Mouse (Mus musculus): ENCODE data around the gene Fam196b. TPM values are rescaled to one million over a fixed set of nuclear protein-coding genes. Genes with fewer than 3 reads are reported as not detected.

Gene Fam196b
- polyA plus RNA-seq, 1 experiment from 2014 or later: 3.4 TPM

DNA sequence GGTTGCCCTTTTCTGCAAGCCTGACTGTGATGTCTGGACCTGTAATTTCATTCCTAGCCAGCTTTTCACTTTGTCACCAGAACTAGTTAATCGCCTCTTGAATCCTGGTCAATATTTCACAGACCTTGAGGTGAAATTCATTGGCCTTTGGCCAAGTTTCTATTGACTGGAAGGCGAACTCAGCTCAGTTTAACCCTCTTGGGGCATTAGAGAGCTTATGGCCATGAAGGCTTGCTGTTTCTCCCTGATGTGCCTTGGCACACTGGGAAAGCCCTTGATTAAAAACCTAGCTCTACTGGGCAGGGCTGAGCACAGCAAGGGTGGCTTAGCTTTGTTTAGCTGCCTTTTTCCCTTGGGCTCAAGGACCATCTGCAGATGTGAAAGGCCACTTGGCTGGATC lies 155.2 kb downstream of the Fam196b start:
- Histone ChIP-seq H3K27me3 (no peaks in the 10 kb centered on the region), H3K9me3 (no peaks in the 10 kb centered on the region), H3K4me1 (replicated peaks) (peaks cover 4% of the 10 kb centered on the region; the same call in 1 of the 2 replicates), H3K27ac (no peak overlapping the region), H3K9ac (replicated peaks) (no peak overlapping the region), H3K4me2 (replicated peaks) (no peak overlapping the region), H3K4me3 (replicated peaks) (no peak overlapping the region), H3K36me3 (no peaks in the 10 kb centered on the region)
- peak; percentile 27; the same call in 1 of the 2 replicates for ATAC-seq
- WGBS: 79% methylated on average over 2 of the region's 2 CpGs

Other genes starting within 250 kb of the Fam196b start
- gene 4930469K13Rik, start 216.3 kb upstream of the Fam196b start, polyA plus RNA-seq (2015; fragmentation: Nextera tagmentation; extraction: Ambion mirVana): not detected in 2 replicates
- gene Foxi1, start 106.7 kb upstream of the Fam196b start, polyA plus RNA-seq (2015; fragmentation: Nextera tagmentation; extraction: Ambion mirVana): not detected in 2 replicates